Mouse (Mus musculus): Measurements from ENCODE around the gene Gm49321. TPM values are rescaled to one million over a fixed set of nuclear protein-coding genes. Genes with fewer than 3 reads are reported as not detected.

The Gm49321 gene
- total and polyA plus RNA-seq, 3 experiments, result 5.3 TPM; not detected in 2

- TF ChIP-seq CHD2 (IDR thresholded peaks at IDR 0.05; ENCODE audit: low read length) (no peak), E2F4 (IDR thresholded peaks at IDR 0.05; ENCODE audit: borderline replicate concordance, low read depth, low read length) (no peak), TAL1 (IDR thresholded peaks at IDR 0.05; ENCODE audit: low read length) (no peak)
Measured at GRCm38 (mm10) chr12:73904133-73904934, 33.1 kb upstream of the Gm49321 start (continued).

GRCm38 (mm10) chr12:73905041-73905440, 32.4 kb upstream of the Gm49321 start:
- no peak overlapping the region for H3K9ac ChIP-seq (ENCODE audit: control insufficient read depth, low read depth, low read length, poor library complexity, severe bottlenecking)
- H3K79me2 ChIP-seq (ENCODE audit: control insufficient read depth, insufficient read depth, low read length, poor library complexity), result peaks cover 17% of the 10 kb centered on the region
- peaks cover 12 to 13% of the 10 kb centered on the region in 2 experiments; a peak in 3 of 4 replicates for H3K4me1 ChIP-seq (ENCODE audit: control insufficient read depth in 1 of 2, insufficient read depth in 2 of 2, low read length in 2 of 2)
- no peak overlapping the region for H3K27ac ChIP-seq (ENCODE audit: control insufficient read depth, low read depth, low read length)
- no peaks in the 10 kb centered on the region for H3K9me3 ChIP-seq (replicated peaks; ENCODE audit: insufficient read depth, low read length)
- peaks cover 0 to 19% of the 10 kb centered on the region in 2 experiments; a peak in 2 of 4 replicates for H3K36me3 ChIP-seq (ENCODE audit: control insufficient read depth in 1 of 2, insufficient read depth in 2 of 2, low read length in 2 of 2)
- no peaks in the 10 kb centered on the region for H3K27me3 ChIP-seq (ENCODE audit: control insufficient read depth in 1 of 2, insufficient read depth in 2 of 2, low read length in 2 of 2)
- no peak overlapping the region for H3K4me3 ChIP-seq (ENCODE audit: control insufficient read depth in 1 of 2, insufficient read depth in 1 of 2, low read depth in 2 of 2, low read length in 2 of 2)
- DNase-seq (ENCODE audit: low read depth, low spot score), result no peak
- TF ChIP-seq UBTF (IDR thresholded peaks at IDR 0.05; ENCODE audit: borderline replicate concordance, insufficient read depth, low read depth, low read length) (no peak), ZMIZ1 (IDR thresholded peaks at IDR 0.05; ENCODE audit: low read depth, low read length) (no peak)

GRCm38 (mm10) chr12:73905555-73905954, 31.9 kb upstream of the Gm49321 start:
- Histone ChIP-seq H3K4me1 (ENCODE audit: control insufficient read depth in 1 of 2, insufficient read depth in 2 of 2, low read length in 2 of 2) (peaks cover 13 to 16% of the 10 kb centered on the region in 2 experiments; a peak in 3 of 4 replicates), H3K4me3 (ENCODE audit: control insufficient read depth in 1 of 2, insufficient read depth in 1 of 2, low read depth in 2 of 2, low read length in 2 of 2) (no peak overlapping the region), H3K9ac (ENCODE audit: control insufficient read depth, low read depth, low read length, poor library complexity, severe bottlenecking) (no peak overlapping the region), H3K27ac (ENCODE audit: control insufficient read depth, low read depth, low read length) (no peak overlapping the region), H3K36me3 (ENCODE audit: control insufficient read depth in 1 of 2, insufficient read depth in 2 of 2, low read length in 2 of 2) (peaks cover 0 to 22% of the 10 kb centered on the region in 2 experiments; a peak in 2 of 4 replicates), H3K9me3 (replicated peaks; ENCODE audit: insufficient read depth, low read length) (no peaks in the 10 kb centered on the region), H3K79me2 (ENCODE audit: control insufficient read depth, insufficient read depth, low read length, poor library complexity) (peaks cover 21% of the 10 kb centered on the region), H3K27me3 (ENCODE audit: control insufficient read depth in 1 of 2, insufficient read depth in 2 of 2, low read length in 2 of 2) (no peaks in the 10 kb centered on the region)
- no peak for DNase-seq (ENCODE audit: low read depth, low spot score)
- TF ChIP-seq ZNF384 (IDR thresholded peaks at IDR 0.05; ENCODE audit: low read depth, low read length), result no peak
- TF ChIP-seq ZC3H11A (IDR thresholded peaks at IDR 0.05; ENCODE audit: low read depth, low read length), result no peak
- TF ChIP-seq JUND (IDR thresholded peaks at IDR 0.05; ENCODE audit: low read depth, low read length), result no peak
- no peak for TF ChIP-seq HCFC1 (IDR thresholded peaks at IDR 0.05; ENCODE audit: low read depth, low read length)
- no peak for TF ChIP-seq NRF1 (IDR thresholded peaks at IDR 0.05; ENCODE audit: insufficient read depth, low read depth, low read length, poor library complexity, severe bottlenecking)
- TF ChIP-seq MYB (IDR thresholded peaks at IDR 0.05; ENCODE audit: low read depth, low read length), result no peak
- no peak for TF ChIP-seq MAFK (IDR thresholded peaks at IDR 0.05; ENCODE audit: borderline replicate concordance, low read depth, low read length)
- no peak for TF ChIP-seq MAZ (IDR thresholded peaks at IDR 0.05; ENCODE audit: low read depth, low read length)
- no peak for TF ChIP-seq NELFE (IDR thresholded peaks at IDR 0.05; ENCODE audit: low read depth, low read length)
- no peak for TF ChIP-seq TBP (IDR thresholded peaks at IDR 0.05; ENCODE audit: low read depth, low read length)
- TF ChIP-seq E2F4 (IDR thresholded peaks at IDR 0.05; ENCODE audit: borderline replicate concordance, low read depth, low read length), result no peak
- no peak for TF ChIP-seq KAT2A (conservative IDR thresholded peaks at IDR 0.05; ENCODE audit: low read depth, low read length)
- TF ChIP-seq RCOR1 (IDR thresholded peaks at IDR 0.05; ENCODE audit: low read depth, low read length), result no peak
- TF ChIP-seq ZMIZ1 (IDR thresholded peaks at IDR 0.05; ENCODE audit: low read depth, low read length), result no peak
- TF ChIP-seq CHD2 (IDR thresholded peaks at IDR 0.05; ENCODE audit: low read length), result no peak
- TF ChIP-seq GATA1 (IDR thresholded peaks at IDR 0.05; ENCODE audit: low read depth, low read length), result no peak
- TF ChIP-seq TCF12 (IDR thresholded peaks at IDR 0.05; ENCODE audit: low read depth, low read length), result no peak

Measured in MEL (cell line).